Mouse (Mus musculus) heart, embryonic 12.5 days (tissue): ENCODE data around the gene Galnt6. TPM values are rescaled to one million over a fixed set of nuclear protein-coding genes. Genes with fewer than 3 reads are reported as not detected.
A peak's percentile ranks its signal among the peaks of the same experiment; 100 is the strongest.

Source experiments
- ATAC-seq: fragments of 200-750 bp; cut with Nextera tagmentation; 2 replicates; pipeline ENCODE4 v1.8.0; 2017; ENCODE audit warnings: moderate TSS enrichment, moderate library complexity; ENCODE audit not compliant: insufficient number of reproducible peaks, low FRiP score
- H3K27ac ChIP-seq: fragments of 300-500 bp; sonication (generic); 2 replicates; pipeline ENCODE4 v1.5.1; 2016; ENCODE audit warnings: mild to moderate bottlenecking, moderate library complexity; ENCODE audit not compliant: poor library complexity, severe bottlenecking
- H3K27me3 ChIP-seq: fragments of 300-500 bp; sonication (generic); replicated peaks from 2 replicates; pipeline ENCODE4 v1.6.1; 2016; ENCODE audit warnings: mild to moderate bottlenecking, moderate library complexity
- H3K36me3 ChIP-seq: fragments of 300-500 bp; sonication (generic); 2 replicates; pipeline ENCODE4 v1.6.1; 2016; ENCODE audit warnings: mild to moderate bottlenecking, moderate library complexity
- H3K4me1 ChIP-seq: fragments of 300-500 bp; sonication (generic); replicated peaks from 2 replicates; pipeline ENCODE4 v1.6.1; 2016; ENCODE audit warnings: mild to moderate bottlenecking
- H3K4me2 ChIP-seq: fragments of 300-500 bp; sonication (generic); 2 replicates; pipeline ENCODE4 v1.6.1; 2016; ENCODE audit warnings: mild to moderate bottlenecking, moderate library complexity
- H3K4me3 ChIP-seq: fragments of 300-500 bp; sonication (generic); 2 replicates; pipeline ENCODE4 v1.5.1; 2016; ENCODE audit warnings: mild to moderate bottlenecking
- H3K9ac ChIP-seq: fragments of 300-500 bp; sonication (generic); 2 replicates; pipeline ENCODE4 v1.6.1; 2016; ENCODE audit warnings: mild to moderate bottlenecking, moderate library complexity
- H3K9me3 ChIP-seq: fragments of 300-500 bp; sonication (generic); replicated peaks from 2 replicates; pipeline ENCODE4 v1.6.1; 2016; ENCODE audit warnings: mild to moderate bottlenecking, moderate library complexity
- WGBS: fragments of 180-500 bp; shearing (Covaris S2); methylation state at CpG from one replicate; pipeline ENCODE4 v1.1.7; 2016; 5-methylcytosine and 5-hydroxymethylcytosine counted together
- polyA plus RNA-seq: library from polyadenylated mRNA; unstranded; fragments of >200 nt; fragmentation: Nextera tagmentation; extraction: Ambion mirVana; gene quantifications from 2 replicates; pipeline ENCODE4 v1.2.1, GENCODE M21; 2016

The Galnt6 gene
- polyA plus RNA-seq, 1 experiment from 2014 or later = 0.14 TPM

- peaks cover 11% of the 10 kb centered on the region for H3K4me1 ChIP-seq
- H3K4me3 ChIP-seq = no peak overlapping the region
- peaks cover 77% of the 10 kb centered on the region for H3K27me3 ChIP-seq
- no peaks in the 10 kb centered on the region for H3K9me3 ChIP-seq
- WGBS = 70% methylated on average over 16 of the region's 16 CpGs
- H3K4me2 ChIP-seq = no peak overlapping the region
- no peak overlapping the region for H3K9ac ChIP-seq
- ATAC-seq = no peak
- no peaks in the 10 kb centered on the region for H3K36me3 ChIP-seq
- H3K27ac ChIP-seq = no peak overlapping the region
Measured at GRCm38 (mm10) chr15:100764163-100764951, 35.2 kb upstream of the Galnt6 start.

- H3K4me3 ChIP-seq = no peak overlapping the region
- no peak for ATAC-seq
- H3K9ac ChIP-seq = no peak overlapping the region
- peaks cover 11% of the 10 kb centered on the region for H3K4me1 ChIP-seq
- WGBS = 43% methylated on average over 8 of the region's 8 CpGs
- H3K27ac ChIP-seq = no peak overlapping the region
- peaks cover 70% of the 10 kb centered on the region for H3K27me3 ChIP-seq
- no peaks in the 10 kb centered on the region for H3K9me3 ChIP-seq
- H3K36me3 ChIP-seq = no peaks in the 10 kb centered on the region
- H3K4me2 ChIP-seq = peak overlapping the region; percentile 76
Measured at GRCm38 (mm10) chr15:100762649-100763048, 33.5 kb upstream of the Galnt6 start.

GRCm38 (mm10) chr15:100761419-100762185 is 32.4 kb upstream of the Galnt6 start, which contains the start of gene Slc4a8:
TSS of gene Slc4a8 (plus strand) at chr15:100761747.
- peak; percentile 93 for ATAC-seq
- H3K4me1 ChIP-seq = peaks cover 11% of the 10 kb centered on the region
- H3K9ac ChIP-seq = peak within 1 kb of the TSS; percentile 49
- peak within 1 kb of the TSS; percentile 51 for H3K4me3 ChIP-seq
- peak within 1 kb of the TSS; percentile 76 for H3K4me2 ChIP-seq
- WGBS = under 1% methylated on average over 64 of the region's 64 CpGs
- H3K36me3 ChIP-seq = no peaks in the 10 kb centered on the region
- no peak within 1 kb of the TSS for H3K27ac ChIP-seq
- peaks cover 59% of the 10 kb centered on the region for H3K27me3 ChIP-seq
- H3K9me3 ChIP-seq = no peaks in the 10 kb centered on the region

GRCm38 (mm10) chr15:100761036-100761418 is 31.9 kb upstream of the Galnt6 start:
- Histone ChIP-seq H3K4me2 (peak overlapping the region; percentile 76), H3K4me1 (peaks cover 11% of the 10 kb centered on the region), H3K36me3 (no peaks in the 10 kb centered on the region), H3K4me3 (peak overlapping the region; percentile 51), H3K27ac (no peak overlapping the region), H3K9me3 (no peaks in the 10 kb centered on the region), H3K9ac (no peak overlapping the region), H3K27me3 (peaks cover 57% of the 10 kb centered on the region)
- no peak for ATAC-seq
- WGBS = 24% methylated on average over 9 of the region's 9 CpGs

GRCm38 (mm10) chr15:100759286-100759685 is 30.1 kb upstream of the Galnt6 start:
- no peaks in the 10 kb centered on the region for H3K36me3 ChIP-seq
- no peak overlapping the region for H3K4me2 ChIP-seq
- 82% methylated on average over 10 of the region's 10 CpGs for WGBS
- H3K4me3 ChIP-seq = no peak overlapping the region
- H3K27me3 ChIP-seq = peaks cover 46% of the 10 kb centered on the region
- ATAC-seq = no peak
- H3K9ac ChIP-seq = no peak overlapping the region
- no peak overlapping the region for H3K27ac ChIP-seq
- H3K9me3 ChIP-seq = no peaks in the 10 kb centered on the region
- H3K4me1 ChIP-seq = peaks cover 22% of the 10 kb centered on the region

- no peak overlapping the region for H3K9ac ChIP-seq
- 0 out of 2 replicates have a peak overlapping the region, but pooled peaks have one; percentile 14 for H3K4me2 ChIP-seq
- H3K4me3 ChIP-seq = no peak overlapping the region
- peaks cover 46% of the 10 kb centered on the region for H3K27me3 ChIP-seq
- no peaks in the 10 kb centered on the region for H3K9me3 ChIP-seq
- no peak for ATAC-seq
- WGBS = under 1% methylated on average over 7 of the region's 7 CpGs
- peaks cover 23% of the 10 kb centered on the region for H3K4me1 ChIP-seq
- no peaks in the 10 kb centered on the region for H3K36me3 ChIP-seq
- no peak overlapping the region for H3K27ac ChIP-seq
Measured at GRCm38 (mm10) chr15:100757527-100757978, 28.4 kb upstream of the Galnt6 start.

- Histone ChIP-seq H3K4me1 (peaks cover 15% of the 10 kb centered on the region), H3K36me3 (no peaks in the 10 kb centered on the region), H3K9ac (no peak overlapping the region), H3K9me3 (no peaks in the 10 kb centered on the region), H3K4me2 (no peak overlapping the region), H3K27ac (no peak overlapping the region), H3K4me3 (no peak overlapping the region), H3K27me3 (peaks cover 37% of the 10 kb centered on the region)
- 72% methylated on average over 3 of the region's 3 CpGs for WGBS
- no peak for ATAC-seq
Measured at GRCm38 (mm10) chr15:100755881-100756624, 26.9 kb upstream of the Galnt6 start.

- Histone ChIP-seq H3K4me3 (no peak overlapping the region), H3K4me1 (peaks cover 12% of the 10 kb centered on the region), H3K27me3 (peaks cover 37% of the 10 kb centered on the region), H3K36me3 (no peaks in the 10 kb centered on the region), H3K27ac (no peak overlapping the region), H3K9ac (no peak overlapping the region), H3K4me2 (peak overlapping the region; percentile 53), H3K9me3 (no peaks in the 10 kb centered on the region)
- 49% methylated on average over 6 of the region's 8 CpGs for WGBS
- no peak for ATAC-seq
Measured at GRCm38 (mm10) chr15:100755498-100755859, 26.3 kb upstream of the Galnt6 start.

- Histone ChIP-seq H3K4me3 (0 out of 2 replicates have a peak overlapping the region, but pooled peaks have one; percentile 5), H3K4me2 (peak overlapping the region; percentile 53), H3K4me1 (peaks cover 12% of the 10 kb centered on the region), H3K36me3 (no peaks in the 10 kb centered on the region), H3K27ac (no peak overlapping the region), H3K9ac (no peak overlapping the region), H3K9me3 (no peaks in the 10 kb centered on the region), H3K27me3 (peaks cover 36% of the 10 kb centered on the region)
- no peak for ATAC-seq
- 12% methylated on average over 11 of the region's 11 CpGs for WGBS
Measured at GRCm38 (mm10) chr15:100754805-100755497, 25.8 kb upstream of the Galnt6 start.

GRCm38 (mm10) chr15:100754041-100754440 is 24.9 kb upstream of the Galnt6 start:
- no peak overlapping the region for H3K27ac ChIP-seq
- H3K4me1 ChIP-seq = peaks cover 12% of the 10 kb centered on the region
- no peak overlapping the region for H3K4me3 ChIP-seq
- H3K9me3 ChIP-seq = no peaks in the 10 kb centered on the region
- H3K9ac ChIP-seq = no peak overlapping the region
- WGBS = 34% methylated on average over 7 of the region's 7 CpGs
- ATAC-seq = no peak
- no peak overlapping the region for H3K4me2 ChIP-seq
- no peaks in the 10 kb centered on the region for H3K36me3 ChIP-seq
- peaks cover 33% of the 10 kb centered on the region for H3K27me3 ChIP-seq
